Mouse (Mus musculus): Measurements from ENCODE around the gene Gm38392. TPM values are rescaled to one million over a fixed set of nuclear protein-coding genes. Genes with fewer than 3 reads are reported as not detected.

The Gm38392 gene
- polyA plus RNA-seq, 2 experiments: 5.4 TPM; not detected in 1

GRCm38 (mm10) chr3:88239446-88239845, 47.6 kb downstream of the Gm38392 start:
- H3K4me1 ChIP-seq (ENCODE audit: control insufficient read depth, insufficient read depth, low read length): no peaks in the 10 kb centered on the region
- H3K4me3 ChIP-seq (replicated peaks; ENCODE audit: low read length): no peak overlapping the region
- DNase-seq (ENCODE audit: low spot score) (no peak), ATAC-seq (ENCODE audit: low FRiP score, low read depth) (no peak)
- H3K4me2 ChIP-seq (replicated peaks; ENCODE audit: low read depth, low read length, severe bottlenecking): no peak overlapping the region
- H3K36me3 ChIP-seq (ENCODE audit: control insufficient read depth, insufficient read depth, low read length): no peaks in the 10 kb centered on the region
- no peaks in the 10 kb centered on the region for H3K9me3 ChIP-seq (ENCODE audit: control insufficient read depth, low read length)
- H3K27ac ChIP-seq (replicated peaks; ENCODE audit: low read depth, low read length): no peak overlapping the region
- no peak for TF ChIP-seq POLR2A (IDR thresholded peaks at IDR 0.05; ENCODE audit: borderline replicate concordance, extremely low read depth, insufficient read depth, insufficient read length)
- H3K9ac ChIP-seq (ENCODE audit: low read depth, low read length, severe bottlenecking): no peak overlapping the region
- 64% methylated on average over 4 of the region's 4 CpGs for WGBS
- peaks cover 57% of the 10 kb centered on the region for H3K27me3 ChIP-seq (ENCODE audit: control insufficient read depth, insufficient read depth, low read length)

DNA sequence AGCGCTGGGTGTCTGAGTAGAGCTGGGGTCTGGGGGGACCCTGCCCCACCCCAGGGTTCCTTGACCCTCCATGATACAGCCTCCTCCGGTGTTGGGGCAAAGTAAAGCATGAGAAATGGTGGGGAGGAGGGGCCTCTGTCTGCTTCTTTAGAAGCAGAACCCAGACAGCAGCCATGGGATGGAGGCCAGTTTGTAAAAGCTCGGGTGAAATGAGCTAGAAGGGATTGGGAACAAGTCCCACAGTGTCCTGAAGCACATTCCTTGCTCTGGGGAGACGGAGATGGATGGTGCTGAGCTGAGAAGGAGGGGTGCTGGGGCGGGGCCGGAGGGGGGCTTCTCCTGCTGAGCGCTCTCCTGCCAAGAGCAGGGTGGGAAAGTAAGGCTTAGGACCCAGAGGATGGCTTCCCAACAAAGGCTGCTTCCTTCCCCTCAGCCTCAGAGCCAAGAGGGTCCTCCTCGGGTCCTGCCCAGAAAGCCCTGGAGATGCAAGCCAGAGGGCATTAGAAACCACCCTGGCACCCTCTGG, 48.1 kb downstream of the Gm38392 start:
- H3K4me3 ChIP-seq (replicated peaks; ENCODE audit: low read length): no peak overlapping the region
- no peak for TF ChIP-seq POLR2A (IDR thresholded peaks at IDR 0.05; ENCODE audit: borderline replicate concordance, extremely low read depth, insufficient read depth, insufficient read length)
- H3K4me1 ChIP-seq (ENCODE audit: control insufficient read depth, insufficient read depth, low read length): no peaks in the 10 kb centered on the region
- no peak overlapping the region for H3K4me2 ChIP-seq (replicated peaks; ENCODE audit: low read depth, low read length, severe bottlenecking)
- no peaks in the 10 kb centered on the region for H3K36me3 ChIP-seq (ENCODE audit: control insufficient read depth, insufficient read depth, low read length)
- peaks cover 57% of the 10 kb centered on the region for H3K27me3 ChIP-seq (ENCODE audit: control insufficient read depth, insufficient read depth, low read length)
- H3K9me3 ChIP-seq (ENCODE audit: control insufficient read depth, low read length): no peaks in the 10 kb centered on the region
- no peak overlapping the region for H3K9ac ChIP-seq (ENCODE audit: low read depth, low read length, severe bottlenecking)
- no peak overlapping the region for H3K27ac ChIP-seq (replicated peaks; ENCODE audit: low read depth, low read length)
- DNase-seq (ENCODE audit: low spot score): no peak
- WGBS: 44% methylated on average over 8 of the region's 8 CpGs
- ATAC-seq (ENCODE audit: low FRiP score, low read depth): no peak

- no peaks in the 10 kb centered on the region for H3K4me1 ChIP-seq (ENCODE audit: control insufficient read depth, insufficient read depth, low read length)
- no peak for ATAC-seq (ENCODE audit: low FRiP score, low read depth)
- no peak for TF ChIP-seq POLR2A (IDR thresholded peaks at IDR 0.05; ENCODE audit: borderline replicate concordance, extremely low read depth, insufficient read depth, insufficient read length)
- DNase-seq (ENCODE audit: low spot score): no peak
- 15% methylated on average over 8 of the region's 10 CpGs for WGBS
- no peak overlapping the region for H3K4me2 ChIP-seq (replicated peaks; ENCODE audit: low read depth, low read length, severe bottlenecking)
- H3K9me3 ChIP-seq (ENCODE audit: control insufficient read depth, low read length): no peaks in the 10 kb centered on the region
- no peak overlapping the region for H3K4me3 ChIP-seq (replicated peaks; ENCODE audit: low read length)
- no peak overlapping the region for H3K27ac ChIP-seq (replicated peaks; ENCODE audit: low read depth, low read length)
- no peaks in the 10 kb centered on the region for H3K36me3 ChIP-seq (ENCODE audit: control insufficient read depth, insufficient read depth, low read length)
- peaks cover 54% of the 10 kb centered on the region for H3K27me3 ChIP-seq (ENCODE audit: control insufficient read depth, insufficient read depth, low read length)
- no peak overlapping the region for H3K9ac ChIP-seq (ENCODE audit: low read depth, low read length, severe bottlenecking)
These were observed 49.3 kb downstream of the Gm38392 start for GRCm38 (mm10) chr3:88237556-88238194.

GRCm38 (mm10) chr3:88237161-88237555, 49.9 kb downstream of the Gm38392 start:
- no peaks in the 10 kb centered on the region for H3K9me3 ChIP-seq (ENCODE audit: control insufficient read depth, low read length)
- ATAC-seq (ENCODE audit: low FRiP score, low read depth): no peak
- no peak for DNase-seq (ENCODE audit: low spot score)
- no peak for TF ChIP-seq POLR2A (IDR thresholded peaks at IDR 0.05; ENCODE audit: borderline replicate concordance, extremely low read depth, insufficient read depth, insufficient read length)
- H3K27me3 ChIP-seq (ENCODE audit: control insufficient read depth, insufficient read depth, low read length): peaks cover 48% of the 10 kb centered on the region
- no peaks in the 10 kb centered on the region for H3K36me3 ChIP-seq (ENCODE audit: control insufficient read depth, insufficient read depth, low read length)
- H3K4me2 ChIP-seq (replicated peaks; ENCODE audit: low read depth, low read length, severe bottlenecking): no peak overlapping the region
- 0 out of 2 replicates have a peak, but pooled peaks cover under 1% of the 10 kb centered on the region for H3K4me1 ChIP-seq (ENCODE audit: control insufficient read depth, insufficient read depth, low read length)
- WGBS: 16% methylated on average over 6 of the region's 6 CpGs
- no peak overlapping the region for H3K27ac ChIP-seq (replicated peaks; ENCODE audit: low read depth, low read length)
- no peak overlapping the region for H3K4me3 ChIP-seq (replicated peaks; ENCODE audit: low read length)
- no peak overlapping the region for H3K9ac ChIP-seq (ENCODE audit: low read depth, low read length, severe bottlenecking)

DNA sequence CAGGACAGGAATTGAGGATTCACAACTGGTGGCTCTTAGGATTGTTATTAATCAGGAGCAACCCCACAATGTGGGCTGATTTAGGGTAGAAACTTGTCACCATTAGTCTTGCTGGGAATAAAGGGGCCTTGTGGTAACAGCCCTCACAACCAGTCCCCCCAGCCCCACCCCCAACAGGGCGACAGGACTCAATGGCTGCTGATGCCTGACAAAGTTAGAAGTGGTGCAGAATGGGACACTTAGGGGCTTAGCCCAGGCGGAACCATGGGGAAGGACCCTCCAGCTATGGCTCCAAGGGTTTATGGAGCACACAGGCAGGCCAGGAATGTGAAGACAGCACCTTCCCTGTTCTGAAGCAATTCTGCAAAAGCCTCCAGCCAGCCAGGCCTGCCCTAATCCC, 51.4 kb downstream of the Gm38392 start:
- 49% methylated on average over 2 of the region's 2 CpGs for WGBS
- Histone ChIP-seq H3K4me1 (ENCODE audit: control insufficient read depth, insufficient read depth, low read length) (0 out of 2 replicates have a peak, but pooled peaks cover 4% of the 10 kb centered on the region), H3K36me3 (ENCODE audit: control insufficient read depth, insufficient read depth, low read length) (no peaks in the 10 kb centered on the region), H3K4me3 (replicated peaks; ENCODE audit: low read length) (no peak overlapping the region), H3K9me3 (ENCODE audit: control insufficient read depth, low read length) (no peaks in the 10 kb centered on the region), H3K27ac (replicated peaks; ENCODE audit: low read depth, low read length) (no peak overlapping the region), H3K9ac (ENCODE audit: low read depth, low read length, severe bottlenecking) (no peak overlapping the region), H3K27me3 (ENCODE audit: control insufficient read depth, insufficient read depth, low read length) (peaks cover 38% of the 10 kb centered on the region), H3K4me2 (replicated peaks; ENCODE audit: low read depth, low read length, severe bottlenecking) (no peak overlapping the region)
- TF ChIP-seq POLR2A (IDR thresholded peaks at IDR 0.05; ENCODE audit: borderline replicate concordance, extremely low read depth, insufficient read depth, insufficient read length): no peak
- DNase-seq (ENCODE audit: low spot score) (no peak), ATAC-seq (ENCODE audit: low FRiP score, low read depth) (no peak)

All from limb, embryonic 14.5 days (tissue).